Mouse (Mus musculus) midbrain, embryonic 14.5 days (tissue): Measurements from ENCODE around the gene Dynlt1b. TPM values are rescaled to one million over a fixed set of nuclear protein-coding genes. Genes with fewer than 3 reads are reported as not detected.
"Not testable (repeated sequence)": the region's sequence is repeated elsewhere in the genome, so short reads cannot be mapped to it uniquely, and the experiment has no call there.

Source experiments
- ATAC-seq: fragments of 200-750 bp; cut with Nextera tagmentation; 2 replicates; pipeline ENCODE4 v1.8.0; 2017; ENCODE audit warnings: moderate number of reproducible peaks, moderate library complexity; ENCODE audit not compliant: low FRiP score, low TSS enrichment
- DNase-seq: peaks from one replicate; pipeline ENCODE4 v3.0.0-alpha.2; 2015
- H3K27ac ChIP-seq: fragments of 300-500 bp; sonication (generic); replicated peaks from 2 replicates; pipeline ENCODE4 v1.5.1; 2014; ENCODE audit warnings: mild to moderate bottlenecking, low read depth, low read length, moderate library complexity
- H3K27me3 ChIP-seq: fragments of 300-500 bp; sonication (generic); 2 replicates; pipeline ENCODE4 v1.6.1; 2014; ENCODE audit warnings: low read length, control low read depth, mixed read lengths; ENCODE audit not compliant: control insufficient read depth, insufficient read depth
- H3K36me3 ChIP-seq: fragments of 300-500 bp; sonication (generic); 2 replicates; pipeline ENCODE4 v1.6.1; 2014; ENCODE audit warnings: low read length, control low read depth; ENCODE audit not compliant: control insufficient read depth, insufficient read depth
- H3K4me1 ChIP-seq: fragments of 300-500 bp; sonication (generic); 2 replicates; pipeline ENCODE4 v1.6.1; 2014; ENCODE audit warnings: mild to moderate bottlenecking, antibody characterized with exemption, low read length, control low read depth; ENCODE audit not compliant: control insufficient read depth, insufficient read depth
- H3K4me2 ChIP-seq: fragments of 300-500 bp; sonication (generic); 2 replicates; pipeline ENCODE4 v1.6.1; 2014; ENCODE audit warnings: mild to moderate bottlenecking, low read length, moderate library complexity
- H3K4me3 ChIP-seq: fragments of 300-500 bp; sonication (generic); replicated peaks from 2 replicates; pipeline ENCODE4 v1.5.1; 2014; ENCODE audit warnings: low read depth, low read length
- H3K9ac ChIP-seq: fragments of 300-500 bp; sonication (generic); replicated peaks from 2 replicates; pipeline ENCODE4 v1.6.1; 2014; ENCODE audit warnings: mild to moderate bottlenecking, low read length, moderate library complexity
- H3K9me3 ChIP-seq: fragments of 300-500 bp; sonication (generic); 2 replicates; pipeline ENCODE4 v1.6.1; 2016; ENCODE audit warnings: low read length, control low read depth, mixed read lengths; ENCODE audit not compliant: control insufficient read depth
- WGBS: fragments of 180-500 bp; shearing (Covaris S2); extraction: QIAGEN DNeasy Blood & Tissue Kit; methylation state at CpG from one replicate; pipeline ENCODE4 v1.1.7; 2014; 5-methylcytosine and 5-hydroxymethylcytosine counted together
- polyA plus RNA-seq: library from polyadenylated mRNA; unstranded; fragments of >200 nt; fragmentation: Nextera tagmentation; extraction: Ambion mirVana; gene quantifications from 2 replicates; pipeline ENCODE4 v1.2.1, GENCODE M21; 2014

Dynlt1b gene
- polyA plus RNA-seq, 1 experiment from 2014 or later, result 1,329 TPM

DNA sequence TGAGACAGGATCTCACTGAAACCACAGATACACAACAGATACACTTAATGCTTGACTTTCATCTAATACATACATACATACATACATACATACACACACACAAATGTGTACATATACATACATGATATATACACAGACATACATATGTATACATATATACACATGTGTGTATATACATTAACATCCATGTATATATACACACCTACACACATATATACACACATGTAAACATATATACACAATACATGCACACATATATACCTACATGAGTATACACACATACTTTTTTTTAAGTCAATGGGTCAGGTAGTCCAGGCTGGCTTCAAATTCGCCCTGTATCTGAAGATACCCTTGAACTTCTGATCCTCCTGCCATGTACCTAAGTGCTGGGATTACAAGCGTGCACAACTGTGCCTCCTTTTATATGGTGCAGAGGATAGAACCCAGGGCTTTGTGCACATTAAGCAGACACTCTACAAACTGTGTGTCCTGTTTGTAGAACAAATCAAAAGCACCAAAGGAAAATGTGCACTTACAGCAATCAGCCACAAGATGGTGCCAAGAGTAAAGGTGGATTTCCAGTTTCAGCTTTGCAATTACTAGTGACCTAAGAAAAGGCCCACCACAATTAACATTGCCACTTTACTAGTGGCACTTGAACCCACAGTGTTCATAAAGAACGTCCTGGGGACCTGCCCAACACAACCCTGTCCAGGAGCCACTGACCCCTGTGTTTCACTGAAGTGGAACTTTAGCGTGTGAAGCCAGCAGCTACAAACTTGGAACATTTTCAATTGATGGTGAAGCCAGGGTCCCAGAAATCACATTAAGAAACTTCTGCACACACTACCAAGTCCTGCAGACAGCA, 37.2 kb upstream of the Dynlt1b start:
- not testable (repeated sequence) for H3K27me3 ChIP-seq, ATAC-seq
- no CpG with 5 or more reads among the region's 4 CpGs for WGBS

DNA sequence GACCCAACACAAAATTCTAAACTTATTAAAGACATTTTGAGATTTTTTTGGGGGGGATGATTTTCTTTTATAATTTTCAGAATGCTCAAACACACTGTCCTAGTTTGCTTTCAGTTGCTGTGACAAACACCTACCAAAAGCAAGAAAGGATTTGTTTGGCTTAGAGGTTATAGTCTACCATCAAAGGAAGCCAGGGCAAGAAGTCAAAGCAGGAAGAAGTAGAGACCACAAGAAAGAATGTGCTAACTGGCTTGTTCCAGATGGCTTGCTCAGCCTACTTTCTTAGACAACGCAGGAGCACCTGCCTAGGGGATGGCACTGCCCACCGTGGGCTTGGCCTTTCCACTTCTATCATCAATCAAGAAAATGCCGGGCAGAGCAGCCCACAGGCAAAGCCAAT, 31.8 kb upstream of the Dynlt1b start:
- not testable (repeated sequence) for ATAC-seq, H3K4me3 ChIP-seq, H3K4me1 ChIP-seq, H3K27ac ChIP-seq, H3K9ac ChIP-seq, H3K27me3 ChIP-seq, DNase-seq, H3K36me3 ChIP-seq, H3K4me2 ChIP-seq, H3K9me3 ChIP-seq
- no CpG with 5 or more reads among the region's 3 CpGs for WGBS

More for the DNA sequence above, 37.2 kb upstream of the Dynlt1b start:
- H3K4me2 ChIP-seq, H3K4me1 ChIP-seq, H3K36me3 ChIP-seq, H3K9me3 ChIP-seq, H3K27ac ChIP-seq, DNase-seq, H3K9ac ChIP-seq, H3K4me3 ChIP-seq: not testable (repeated sequence)

DNA sequence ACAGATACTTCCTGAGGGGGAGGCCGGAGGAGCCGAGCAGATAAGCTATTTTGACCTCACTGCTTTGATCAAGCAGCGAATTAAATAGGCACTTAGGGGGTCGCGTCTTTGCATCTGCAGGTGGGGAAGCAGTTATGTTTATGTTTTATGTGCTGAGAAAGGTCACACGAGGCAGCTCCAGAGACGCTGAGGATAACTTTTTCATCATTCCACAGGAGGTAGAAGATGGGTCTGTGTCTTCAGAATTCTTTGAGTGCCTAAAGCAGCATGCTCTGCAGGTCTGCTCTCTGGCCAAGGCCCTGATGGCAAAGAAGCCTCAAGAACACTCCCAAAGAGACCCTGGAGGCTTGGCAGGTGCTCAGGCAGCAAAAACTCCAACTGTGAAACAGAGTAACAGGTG, 31.1 kb upstream of the Dynlt1b start:
- WGBS, result 23% methylated on average over 7 of the region's 7 CpGs

DNA sequence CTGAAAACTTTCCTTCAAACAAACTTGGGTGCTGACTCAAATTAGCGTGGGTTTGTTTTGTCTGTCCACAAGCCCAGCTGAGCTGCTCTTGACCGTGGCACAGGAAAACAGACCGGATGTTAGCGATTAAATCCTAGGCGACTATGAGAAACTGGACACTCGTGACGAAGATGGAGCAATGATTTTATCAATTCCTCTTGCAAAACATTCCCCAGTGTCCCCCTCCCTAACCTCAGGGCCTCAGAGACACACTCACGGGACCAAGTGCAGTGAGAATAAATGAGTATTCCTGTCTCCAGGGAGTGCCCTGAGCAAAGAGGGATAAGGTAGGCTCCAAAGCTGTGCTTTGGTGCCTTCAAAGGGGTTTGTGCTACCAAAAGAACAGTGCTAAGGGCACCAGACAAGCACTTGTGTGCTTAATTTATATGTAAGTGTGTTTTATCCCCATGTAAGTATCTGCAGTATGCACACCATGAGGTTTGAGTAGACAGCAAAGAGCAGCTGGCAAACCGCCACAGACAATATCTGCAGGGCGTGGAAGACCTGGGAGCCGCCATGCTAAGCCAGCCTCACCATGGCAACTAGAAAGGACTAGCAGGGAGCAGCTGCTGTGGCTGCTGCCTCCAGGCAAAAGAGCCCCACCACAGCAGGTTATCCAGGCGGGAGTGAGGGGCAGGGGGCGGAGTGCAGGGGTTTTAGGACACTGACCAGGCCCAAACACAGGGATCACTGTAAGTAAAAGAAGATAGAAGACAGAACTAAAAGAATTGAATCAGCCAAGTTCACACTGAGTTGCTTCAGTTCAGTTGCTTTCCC, 30.4 kb upstream of the Dynlt1b start:
- ATAC-seq (peak; percentile 87), DNase-seq (peak; percentile 61)
- H3K4me3 ChIP-seq, H3K36me3 ChIP-seq, H3K4me2 ChIP-seq, H3K9ac ChIP-seq, H3K9me3 ChIP-seq, H3K4me1 ChIP-seq, H3K27me3 ChIP-seq: not testable (repeated sequence)
- peak overlapping the region; percentile 84 for H3K27ac ChIP-seq
- WGBS, result 9% methylated on average over 6 of the region's 13 CpGs

More for the DNA sequence above, 31.1 kb upstream of the Dynlt1b start:
- H3K4me2 ChIP-seq, H3K36me3 ChIP-seq, H3K27me3 ChIP-seq, H3K4me3 ChIP-seq, H3K4me1 ChIP-seq, H3K9me3 ChIP-seq, ATAC-seq, H3K9ac ChIP-seq: not testable (repeated sequence)
- 0 out of 2 replicates have a peak overlapping the region, but pooled peaks have one; percentile 20 for H3K27ac ChIP-seq
- DNase-seq, result peak; percentile 2

DNA sequence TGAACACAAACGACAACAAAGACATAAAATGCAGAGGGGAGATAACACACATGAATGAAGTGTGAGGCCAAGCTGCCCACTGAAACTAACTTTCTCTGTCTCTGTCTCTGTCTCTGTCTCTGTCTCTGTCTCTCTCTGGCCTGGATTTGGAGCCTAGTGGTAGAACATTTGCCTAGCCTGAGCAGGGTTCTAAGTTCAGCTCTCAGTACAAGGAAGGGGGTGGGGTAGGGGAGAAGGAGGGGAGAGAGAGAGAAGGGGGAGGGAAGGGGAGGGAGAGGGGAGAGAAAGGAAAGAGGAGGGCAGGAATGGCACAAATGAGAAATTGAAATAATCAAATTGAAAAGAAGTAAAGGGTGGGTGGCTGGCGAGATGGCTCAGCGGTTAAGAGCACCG, 29.8 kb upstream of the Dynlt1b start:
- peak overlapping the region; percentile 84 for H3K27ac ChIP-seq
- not testable (repeated sequence) for H3K4me2 ChIP-seq, H3K4me1 ChIP-seq, H3K9me3 ChIP-seq, H3K9ac ChIP-seq, H3K4me3 ChIP-seq, H3K36me3 ChIP-seq, DNase-seq, H3K27me3 ChIP-seq
- ATAC-seq, result peak; percentile 66; the same call in 1 of the 2 replicates
- 61% methylated on average over 4 of the region's 4 CpGs for WGBS

DNA sequence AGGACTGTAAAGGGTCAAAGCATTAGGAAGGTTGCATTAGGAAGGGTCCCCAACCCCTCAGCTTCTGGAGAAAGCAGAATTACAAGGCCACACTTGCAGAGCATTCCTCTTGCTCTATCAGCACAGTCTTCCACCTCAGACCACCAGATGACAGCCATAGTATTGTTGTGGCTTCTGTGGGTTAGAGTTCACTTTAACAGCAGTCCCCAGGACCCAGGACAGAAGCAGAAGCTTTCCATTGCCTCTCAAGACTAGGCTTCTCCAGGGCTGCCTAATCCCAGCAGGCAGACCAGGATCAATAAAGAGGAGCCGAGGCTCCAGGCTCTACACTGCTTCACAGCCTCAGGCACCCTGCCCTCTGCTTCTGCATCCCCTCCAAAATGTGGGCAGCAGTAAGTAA, 25.4 kb upstream of the Dynlt1b start:
- not testable (repeated sequence) for H3K9me3 ChIP-seq, H3K4me1 ChIP-seq, H3K4me2 ChIP-seq, DNase-seq, H3K9ac ChIP-seq, H3K27ac ChIP-seq, ATAC-seq, H3K27me3 ChIP-seq, H3K36me3 ChIP-seq, H3K4me3 ChIP-seq
- 45% methylated on average over 1 of the region's 1 CpGs for WGBS

DNA sequence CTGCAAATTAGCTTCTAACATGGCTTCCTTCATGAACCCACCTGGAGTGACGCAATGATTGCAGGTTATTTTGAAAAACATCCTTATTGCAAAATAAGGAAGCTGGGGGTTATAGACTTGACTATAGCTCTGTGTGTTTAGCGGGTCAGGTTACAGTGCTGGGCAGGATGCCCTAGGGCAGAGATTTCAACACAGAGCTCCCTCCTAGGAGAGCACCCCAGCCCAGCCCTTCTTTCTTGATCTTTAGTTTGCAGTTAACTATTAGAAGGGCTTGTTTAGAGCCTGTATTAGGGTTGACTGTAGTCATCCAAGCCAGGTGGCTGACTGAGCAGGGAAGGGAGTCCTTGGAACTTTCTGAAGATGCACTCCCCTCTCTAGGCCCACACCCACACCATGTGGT, 22.9 kb upstream of the Dynlt1b start:
- WGBS, result 86% methylated on average over 1 of the region's 2 CpGs
- H3K27me3 ChIP-seq, ATAC-seq, H3K9me3 ChIP-seq, DNase-seq, H3K4me1 ChIP-seq, H3K9ac ChIP-seq, H3K36me3 ChIP-seq, H3K4me2 ChIP-seq, H3K27ac ChIP-seq, H3K4me3 ChIP-seq: not testable (repeated sequence)

DNA sequence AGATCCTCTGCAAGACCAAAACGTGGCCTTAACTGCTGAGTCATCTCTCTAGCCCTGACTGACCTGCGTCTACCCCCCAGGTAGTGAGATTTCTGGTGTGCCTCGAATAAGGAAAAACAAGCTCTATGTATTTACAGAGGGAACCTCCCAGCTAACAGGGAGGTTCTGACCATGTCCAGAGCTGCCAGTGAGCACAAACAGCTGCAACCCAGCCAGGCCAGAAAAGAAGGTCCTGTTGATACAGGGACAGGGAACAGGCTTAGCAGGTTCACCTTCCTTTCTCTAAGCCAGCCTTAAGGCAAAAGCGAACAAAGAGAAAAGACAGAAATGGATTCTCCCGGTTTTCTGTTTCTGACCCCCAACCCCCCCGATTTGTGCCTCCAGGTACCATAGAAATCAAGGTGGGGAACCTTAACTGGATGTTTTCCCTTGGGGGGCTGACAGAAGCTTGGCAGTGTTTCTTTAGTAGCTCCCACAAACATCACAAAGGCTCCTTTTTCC, 19.1 kb upstream of the Dynlt1b start:
- H3K27ac ChIP-seq, H3K9me3 ChIP-seq, H3K9ac ChIP-seq, ATAC-seq, H3K36me3 ChIP-seq, H3K4me2 ChIP-seq, H3K4me1 ChIP-seq, H3K4me3 ChIP-seq, DNase-seq, H3K27me3 ChIP-seq: not testable (repeated sequence)
- whole genome bisulfite sequencing, result 63% methylated on average over 6 of the region's 6 CpGs
